Mouse (Mus musculus) embryo, embryonic 11 days (tissue): ENCODE measurements around the gene Hoxd10.

Experiments
- DNase-seq: peaks from one replicate; pipeline ENCODE4 v3.0.0-alpha.2; 2015

The Hoxd10 gene

DNA sequence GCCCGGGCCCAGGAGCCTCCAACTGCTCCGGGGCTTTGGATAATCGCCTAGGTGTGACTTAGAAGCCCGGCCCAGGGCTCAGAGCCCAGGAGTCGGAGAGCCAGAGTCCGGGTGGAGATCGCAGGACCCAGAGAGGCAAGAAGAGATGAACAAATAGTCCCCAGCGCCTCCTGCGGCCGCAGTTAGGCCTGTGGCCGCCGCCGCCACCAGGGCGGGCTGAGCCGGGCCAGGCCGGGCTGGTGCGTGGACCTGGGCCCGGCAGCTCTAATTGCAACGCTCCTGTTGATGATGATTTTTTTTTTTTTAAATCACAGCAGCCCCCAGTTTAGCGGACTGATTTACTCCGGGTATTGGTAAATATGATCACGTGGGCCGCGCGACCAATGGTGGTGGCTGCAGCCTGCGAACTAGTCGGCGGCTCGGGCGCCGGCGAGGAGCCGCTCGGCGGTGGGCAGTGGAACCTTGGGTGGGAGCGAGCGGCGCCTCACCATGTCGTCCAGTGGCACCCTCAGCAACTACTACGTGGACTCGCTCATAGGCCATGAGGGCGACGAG is 5.9 kb downstream of the Hoxd10 start, which contains the start of gene Hoxd9:
TSS of gene Hoxd9 (plus strand) at position 161 of the 555 bp plus-strand sequence.
- peak; percentile 85 for DNase-seq

DNA sequence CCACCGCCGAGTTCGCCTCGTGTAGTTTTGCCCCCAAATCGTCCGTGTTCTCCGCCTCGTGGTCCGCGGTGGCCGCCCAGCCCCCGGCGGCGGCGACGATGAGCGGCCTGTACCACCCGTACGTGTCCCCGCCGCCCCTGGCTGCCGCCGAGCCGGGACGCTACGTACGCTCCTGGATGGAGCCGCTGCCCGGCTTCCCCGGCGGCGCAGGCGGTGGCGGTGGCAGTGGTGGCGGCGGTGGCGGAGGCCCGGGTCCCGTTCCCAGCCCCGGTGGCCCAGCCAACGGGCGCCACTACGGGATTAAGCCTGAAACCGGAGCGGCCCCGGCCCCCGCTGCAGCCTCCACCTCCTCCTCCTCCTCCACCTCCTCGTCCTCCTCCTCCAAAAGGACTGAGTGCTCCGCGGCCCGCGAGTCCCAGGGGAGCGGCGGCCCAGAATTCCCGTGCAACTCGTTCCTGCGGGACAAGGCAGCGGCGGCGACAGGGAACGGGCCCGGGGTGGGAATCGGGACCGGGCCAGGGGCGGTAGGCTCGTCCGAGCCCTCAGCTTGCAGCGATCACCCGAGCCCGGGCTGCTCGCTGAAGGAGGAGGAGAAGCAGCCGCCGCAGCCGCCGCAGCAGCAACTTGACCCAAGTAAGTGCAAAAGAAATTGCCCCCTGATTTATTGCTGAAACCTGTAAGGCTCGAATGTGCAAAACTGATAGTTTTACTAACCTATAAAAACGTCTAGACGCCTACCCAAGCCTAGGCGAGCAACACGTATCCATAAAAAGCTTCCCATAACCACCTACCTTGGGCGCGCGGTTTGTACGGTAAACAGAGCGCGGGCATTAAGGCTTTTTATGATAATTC is 6.7 kb downstream of the Hoxd10 start:
- no peak for DNase-seq

DNA sequence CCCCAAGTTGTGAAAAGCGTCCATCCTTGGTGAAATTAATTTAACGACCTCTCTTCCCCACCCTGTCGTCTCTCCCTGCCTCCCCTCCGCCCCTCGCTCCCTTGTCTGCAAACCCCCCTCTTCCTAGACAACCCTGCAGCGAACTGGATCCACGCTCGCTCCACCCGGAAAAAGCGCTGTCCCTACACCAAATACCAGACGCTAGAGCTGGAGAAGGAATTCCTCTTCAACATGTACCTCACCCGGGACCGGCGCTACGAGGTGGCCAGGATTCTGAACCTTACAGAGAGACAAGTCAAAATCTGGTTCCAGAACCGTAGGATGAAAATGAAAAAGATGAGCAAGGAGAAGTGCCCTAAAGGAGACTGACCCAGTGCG is 7.3 kb downstream of the Hoxd10 start:
- DNase-seq = no peak

DNA sequence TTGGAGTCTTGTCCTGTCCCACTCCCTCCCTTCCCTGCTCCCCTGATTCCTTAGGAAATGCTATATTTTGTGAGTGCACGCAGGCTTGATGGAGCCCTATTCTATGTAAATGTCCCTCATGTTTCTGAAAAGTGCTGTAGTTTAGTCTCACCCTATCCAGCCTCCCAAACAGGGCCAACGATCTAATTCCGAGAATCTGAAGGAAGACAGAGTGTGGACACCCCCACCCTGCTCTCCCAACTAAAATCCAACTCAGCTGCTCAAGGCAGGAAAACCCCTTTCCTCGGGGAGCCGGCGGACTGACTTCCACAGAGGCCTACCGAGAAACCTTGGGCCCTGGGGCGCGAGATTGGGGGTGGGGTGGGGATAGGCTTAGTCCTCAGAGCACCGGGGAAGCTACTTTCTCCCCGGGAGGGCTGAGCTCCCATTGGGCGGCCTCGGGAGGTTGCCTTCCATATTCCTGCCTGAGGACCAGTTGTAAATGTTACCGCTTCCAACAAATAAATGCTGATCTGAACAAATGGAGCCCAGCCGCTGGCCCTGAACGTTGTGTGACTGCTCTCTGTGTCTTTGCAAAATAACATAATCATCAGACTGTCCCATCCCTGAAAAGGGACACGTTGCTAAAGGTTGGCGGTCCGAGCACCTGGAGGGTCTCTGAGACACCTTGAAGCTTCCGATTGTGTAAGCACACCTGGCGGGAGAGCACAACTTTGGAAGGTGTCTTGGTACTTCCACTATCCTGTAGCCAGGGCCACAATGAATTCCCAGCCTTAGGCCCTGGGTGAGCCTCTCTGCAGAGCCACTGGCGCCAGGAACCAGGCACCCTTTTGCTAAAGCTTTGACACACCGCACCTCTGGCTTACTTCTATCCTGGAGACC is 8.2 kb downstream of the Hoxd10 start:
- DNase-seq = no peak

DNA sequence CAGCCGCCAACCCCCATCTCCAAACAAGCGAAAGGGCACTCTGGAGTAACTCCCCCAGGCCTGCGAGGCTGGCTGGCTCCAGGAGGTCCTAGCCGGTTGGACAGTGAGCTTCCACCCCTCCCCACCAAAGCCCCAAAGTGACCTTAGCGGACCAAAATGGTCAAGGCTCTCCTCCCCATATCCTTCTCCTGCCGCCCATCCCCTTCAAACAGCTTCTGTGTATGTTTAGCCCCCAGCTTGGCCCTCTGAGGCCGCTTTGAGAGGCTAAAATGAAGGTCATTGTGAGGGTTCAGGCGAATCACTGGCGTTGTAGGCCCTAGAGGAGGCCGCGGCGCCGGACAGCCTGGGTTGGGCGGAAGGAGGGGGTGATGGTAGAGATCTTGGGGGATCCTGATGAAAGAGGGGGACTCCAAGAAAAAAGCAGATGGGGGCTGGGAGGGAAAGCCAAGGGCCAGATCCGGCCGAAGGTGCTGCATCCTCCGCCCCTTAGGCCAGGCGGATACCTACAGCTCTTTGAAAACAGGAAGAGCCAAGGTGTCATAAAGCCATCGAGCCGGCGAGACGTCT is 8.9 kb downstream of the Hoxd10 start:
- DNase-seq = no peak

DNA sequence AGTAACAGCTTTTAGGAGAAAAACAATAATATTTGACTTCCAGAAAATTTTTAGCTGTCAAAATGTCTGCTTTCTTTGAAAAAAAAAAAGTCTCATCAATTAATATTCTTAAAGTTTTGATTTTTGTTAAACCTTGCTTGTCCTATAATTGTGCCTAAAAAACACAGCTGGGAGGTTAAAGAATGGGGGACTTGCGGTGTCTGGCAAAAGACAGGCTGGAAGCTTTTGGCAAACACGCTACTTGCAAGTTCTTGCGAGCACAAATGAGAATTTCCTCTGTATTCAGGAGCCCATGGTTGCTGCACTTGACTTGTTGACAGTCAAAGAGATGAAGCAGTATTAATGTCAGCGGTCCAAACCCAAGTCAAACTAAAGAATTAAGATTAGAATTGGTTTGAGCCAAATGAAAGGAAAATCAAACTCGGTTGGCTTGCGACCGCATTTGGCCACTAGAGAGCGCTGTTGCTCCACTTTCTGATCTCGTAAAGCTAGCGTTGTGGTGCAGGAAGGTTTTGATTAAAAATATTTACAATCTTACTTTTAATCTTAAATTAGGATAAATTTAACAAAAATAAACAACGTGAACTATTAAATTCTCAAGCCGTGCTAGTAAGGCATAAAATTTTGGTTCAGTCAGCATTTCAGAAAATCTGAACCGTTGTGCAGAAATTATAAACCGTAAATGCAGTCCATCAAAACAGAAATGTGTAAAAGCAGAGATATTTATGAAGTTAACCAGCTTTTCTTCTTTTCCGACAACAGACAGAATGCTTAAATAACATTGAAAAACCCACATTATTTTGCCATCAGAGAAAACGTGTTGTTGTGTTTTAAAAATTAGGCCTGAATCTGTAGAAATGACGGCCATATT is 10.5 kb downstream of the Hoxd10 start:
- DNase-seq = peak; percentile 88

DNA sequence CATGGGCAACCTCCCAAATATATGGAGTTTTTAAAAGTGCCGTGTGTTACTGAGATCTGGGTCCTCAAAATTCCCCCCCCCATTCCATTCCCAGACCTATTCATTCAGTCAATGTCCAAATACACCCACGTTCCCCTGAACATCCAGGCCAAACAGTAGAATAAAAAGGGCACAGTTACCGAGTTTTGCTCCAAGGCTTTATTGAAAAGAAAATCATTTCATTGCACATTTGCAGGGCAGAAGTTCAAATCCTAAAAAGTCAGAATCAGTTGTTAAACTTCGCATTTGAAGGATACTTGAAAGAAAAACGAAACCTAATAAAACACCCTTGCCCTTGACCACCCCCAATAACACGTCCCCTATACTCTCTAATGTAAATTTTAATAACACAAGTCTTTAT is 11.1 kb downstream of the Hoxd10 start:
- DNase-seq = no peak

DNA sequence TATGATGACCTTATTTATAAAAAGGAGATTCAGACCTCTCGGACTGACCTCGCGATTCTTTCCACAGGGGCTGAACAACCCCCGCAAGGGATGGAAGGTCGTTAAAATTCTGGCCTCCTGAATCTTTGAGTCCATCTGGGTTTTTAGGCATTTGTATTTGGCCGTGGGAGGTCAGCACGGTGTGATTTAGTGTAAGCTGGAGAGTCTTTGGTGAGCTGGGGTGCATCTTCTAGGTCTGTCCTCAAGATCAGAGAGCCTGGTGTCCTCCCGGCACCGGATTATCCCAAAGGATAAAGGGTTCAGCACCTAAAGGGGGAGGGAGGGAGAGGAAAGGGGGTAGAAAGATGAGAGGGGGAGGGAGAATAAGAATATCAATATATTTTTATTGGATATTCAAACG is 11.6 kb downstream of the Hoxd10 start:
- DNase-seq = no peak

DNA sequence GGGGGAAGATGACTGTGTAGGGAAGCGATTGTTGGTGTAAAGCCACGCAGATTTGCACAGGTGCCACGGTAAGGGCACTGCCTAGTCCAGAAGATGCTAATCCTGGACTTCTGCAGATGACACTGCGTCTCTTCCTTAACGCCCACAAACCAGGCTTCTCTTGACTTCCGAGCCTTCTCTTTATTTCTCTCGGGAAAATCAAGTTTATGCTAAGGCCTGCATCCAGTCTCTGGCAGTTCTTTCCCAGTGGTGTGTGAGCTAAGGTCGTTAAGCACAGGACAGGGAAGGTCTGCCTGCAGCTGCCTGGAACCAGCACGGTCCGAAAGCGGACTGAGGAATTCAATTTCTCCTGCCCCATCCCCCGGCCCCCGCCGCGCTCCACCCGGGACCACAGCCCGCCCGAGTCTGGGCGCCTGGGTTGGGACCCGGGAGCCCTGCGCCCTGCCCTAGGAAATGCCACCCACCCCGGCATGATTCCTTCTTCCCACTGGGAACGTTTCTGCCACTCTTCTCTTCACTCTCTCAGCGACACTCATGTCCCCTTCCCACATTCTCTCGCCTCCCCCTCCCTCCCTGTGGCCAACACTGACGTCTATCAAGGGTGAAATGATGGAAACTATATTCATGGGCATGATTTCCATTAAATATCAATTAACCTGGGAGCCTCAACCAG is 12.1 kb downstream of the Hoxd10 start:
- peak; percentile 64 for DNase-seq

DNA sequence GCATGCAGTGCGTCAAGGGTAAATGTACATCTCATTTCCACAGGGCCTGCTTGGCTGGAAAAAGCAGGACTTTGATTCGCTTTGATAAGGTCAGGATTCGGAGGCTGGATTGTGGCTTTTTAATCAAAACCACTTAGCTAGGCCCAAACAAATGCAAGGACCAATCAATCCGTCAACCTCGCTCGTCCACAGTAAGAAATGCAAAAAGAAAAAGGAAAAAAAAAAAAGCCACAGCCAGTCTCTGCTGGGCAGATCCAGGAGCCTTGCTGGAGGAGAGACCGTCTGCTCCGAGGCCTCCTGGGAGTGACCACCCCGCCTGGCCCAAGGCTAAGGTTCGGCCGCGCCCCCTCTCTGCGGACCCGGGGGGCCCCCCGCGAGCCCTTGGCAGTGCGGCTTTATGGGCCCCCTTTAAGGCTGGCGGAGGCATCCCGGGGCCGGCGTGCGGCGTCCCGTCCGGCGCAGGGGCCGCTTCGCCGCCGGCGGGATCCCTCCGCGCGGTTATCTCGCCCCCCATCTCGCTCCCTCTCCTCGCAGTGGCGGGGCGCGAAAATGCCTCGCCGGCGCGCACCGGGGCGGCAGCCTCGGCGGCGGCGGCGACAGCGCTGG is 12.8 kb downstream of the Hoxd10 start, which contains the start of gene Hoxd8:
TSS of gene Hoxd8 (plus strand) at position 223 of the 606 bp plus-strand sequence.
- DNase-seq = peak; percentile 91

DNA sequence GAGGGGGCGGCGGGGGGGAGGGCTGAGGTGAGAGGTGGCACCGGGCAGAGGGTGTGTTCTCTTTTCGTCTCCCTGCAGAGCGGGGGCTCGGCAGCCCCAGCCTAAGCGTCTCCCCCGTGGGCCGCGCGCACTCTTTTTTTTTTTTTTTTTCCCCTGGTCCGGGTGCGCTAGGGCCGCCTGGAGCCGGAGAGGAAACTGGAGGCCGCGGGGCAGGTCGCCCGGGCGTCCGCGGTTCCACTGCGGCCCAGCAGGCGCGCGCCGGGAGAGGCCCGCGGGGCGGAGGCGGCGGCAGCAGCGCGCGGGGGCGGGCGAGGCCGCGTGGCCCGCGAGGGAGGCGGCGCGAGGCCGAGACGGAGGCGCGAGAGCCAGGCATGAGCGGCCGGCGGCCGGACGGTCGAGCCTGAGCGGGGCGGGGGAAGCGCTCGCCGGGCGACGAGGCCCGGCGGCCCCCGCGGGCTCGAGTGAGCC is 13.3 kb downstream of the Hoxd10 start:
- DNase-seq = peak; percentile 65

DNA sequence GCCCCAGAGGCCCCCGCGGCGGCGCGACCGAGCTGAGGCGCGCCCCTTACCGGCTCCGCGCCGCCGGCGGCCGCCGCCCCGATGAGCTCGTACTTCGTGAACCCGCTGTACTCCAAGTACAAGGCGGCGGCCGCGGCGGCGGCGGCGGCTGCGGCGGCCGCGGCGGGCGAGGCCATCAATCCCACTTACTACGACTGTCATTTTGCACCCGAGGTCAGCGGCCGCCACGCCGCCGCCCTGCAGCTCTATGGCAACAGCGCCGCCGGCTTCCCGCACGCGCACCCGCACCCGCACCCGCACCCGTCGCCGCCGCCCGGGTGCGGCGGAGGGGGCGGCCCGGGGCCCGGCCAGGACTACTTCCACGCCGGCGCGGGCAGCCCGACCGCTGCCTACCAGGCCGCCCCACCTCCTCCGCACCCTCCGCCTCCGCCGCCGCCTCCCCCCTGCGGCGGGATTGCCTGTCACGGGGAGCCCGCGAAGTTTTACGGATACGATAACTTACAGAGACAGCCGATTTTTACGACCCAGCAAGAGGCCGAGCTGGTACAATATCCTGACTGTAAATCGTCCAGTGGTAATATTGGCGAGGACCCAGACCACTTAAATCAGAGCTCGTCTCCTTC is 13.9 kb downstream of the Hoxd10 start:
- peak; percentile 77 for DNase-seq

DNA sequence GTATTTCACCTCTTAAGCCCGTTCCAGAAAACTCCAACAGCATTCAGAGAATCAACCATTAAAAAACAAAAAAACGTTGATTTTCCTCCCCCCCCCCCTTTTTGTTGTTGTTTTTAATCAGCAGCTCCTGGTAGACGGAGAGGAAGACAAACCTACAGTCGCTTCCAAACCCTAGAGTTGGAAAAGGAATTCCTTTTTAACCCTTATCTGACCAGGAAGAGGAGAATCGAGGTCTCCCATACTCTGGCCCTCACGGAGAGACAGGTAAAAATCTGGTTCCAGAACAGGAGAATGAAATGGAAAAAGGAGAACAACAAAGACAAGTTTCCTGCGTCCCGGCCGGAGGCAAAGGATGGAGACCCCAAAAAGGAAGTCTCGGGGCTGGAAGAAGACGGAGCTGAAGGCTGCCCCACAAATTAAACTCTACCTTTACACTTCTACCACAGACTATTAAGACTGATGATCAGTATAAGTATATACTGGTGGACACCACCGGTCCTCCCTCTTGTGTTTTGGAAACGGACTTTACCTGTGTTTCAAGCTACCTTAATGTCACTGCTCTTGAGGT is 14.8 kb downstream of the Hoxd10 start:
- DNase-seq = no peak

DNA sequence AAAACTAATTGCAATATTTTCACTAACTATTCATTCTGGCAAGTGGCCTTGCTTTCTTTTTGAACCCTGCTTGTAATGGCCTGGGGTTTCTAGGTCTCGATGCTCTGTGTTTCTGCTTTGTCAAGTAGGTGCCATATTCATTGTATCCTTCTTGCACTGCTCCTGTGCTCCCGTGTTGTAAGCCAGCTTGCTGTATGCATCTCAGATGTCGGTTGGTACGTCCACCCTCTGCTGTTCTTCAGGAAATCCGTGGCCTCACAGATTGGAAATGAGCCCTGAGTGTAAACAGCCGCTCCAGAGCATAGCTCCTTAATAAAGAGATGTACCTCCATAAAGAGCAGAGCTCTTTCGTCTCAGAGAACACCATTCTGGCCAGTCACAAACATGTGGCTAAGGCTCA is 15.9 kb downstream of the Hoxd10 start:
- no peak for DNase-seq

DNA sequence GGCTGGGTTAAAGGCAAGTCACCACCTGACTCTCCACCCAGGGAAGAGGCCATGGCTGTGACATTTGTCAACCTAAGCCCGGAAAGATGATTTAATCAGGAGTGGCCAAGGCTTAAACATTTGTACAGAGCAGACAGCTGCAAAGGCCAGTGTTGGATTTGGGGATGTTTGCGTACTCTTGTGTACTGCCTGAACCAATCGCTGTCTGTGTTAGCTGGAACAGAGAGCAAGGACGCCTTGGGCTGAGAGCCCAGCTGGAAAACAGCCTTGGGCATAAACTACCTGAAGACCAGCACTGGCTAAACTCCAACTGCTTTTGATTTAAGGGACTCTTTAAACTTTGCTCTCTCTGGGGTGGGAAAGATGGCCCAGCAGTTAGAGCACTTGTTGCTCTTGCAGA is 17.0 kb downstream of the Hoxd10 start:
- DNase-seq = no peak

DNA sequence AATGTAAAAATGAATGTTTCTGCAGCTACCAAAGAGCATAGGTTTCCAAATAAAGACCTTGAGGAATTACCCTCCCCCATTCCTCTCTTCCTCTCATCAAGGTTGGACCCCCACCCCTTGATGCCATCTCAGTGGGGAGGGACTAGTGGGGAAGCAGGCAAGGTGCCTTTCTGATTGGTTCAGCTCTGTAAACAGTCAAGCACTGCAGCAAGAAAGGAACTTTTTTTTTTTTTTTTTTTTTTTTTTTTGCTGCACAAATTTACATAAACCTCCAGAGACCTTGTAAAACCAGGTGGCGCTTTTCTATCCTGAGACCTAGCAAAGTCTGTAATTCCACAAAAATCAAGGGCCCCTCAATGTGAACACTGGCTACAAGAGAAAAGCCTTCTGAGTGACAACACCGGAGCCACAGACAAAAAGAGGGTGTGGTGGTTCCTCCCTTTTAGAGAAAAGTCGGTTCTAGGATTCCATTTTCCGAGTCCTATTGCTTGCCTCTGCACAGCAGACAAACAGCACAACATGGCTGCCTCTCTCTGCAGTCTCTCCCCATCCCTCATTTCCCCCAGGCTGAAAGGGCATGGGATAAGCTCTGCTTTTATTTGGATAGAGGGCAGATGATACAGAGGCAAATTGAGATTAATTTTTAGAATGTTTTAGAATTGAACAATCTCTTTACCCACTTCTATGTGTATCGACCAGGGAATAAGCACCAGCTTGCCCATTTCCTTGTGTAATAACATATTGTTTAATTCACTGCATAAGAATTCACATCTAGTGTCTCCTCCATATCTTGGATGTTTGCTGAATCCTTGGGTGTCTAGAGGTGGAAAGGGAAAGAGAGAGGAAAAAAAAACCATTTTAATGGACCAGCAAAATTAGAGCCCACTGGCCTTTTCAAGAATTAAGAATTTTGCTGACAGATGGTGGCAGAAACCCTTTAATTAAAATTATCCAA is 18.0 kb downstream of the Hoxd10 start:
- DNase-seq = no peak

DNA sequence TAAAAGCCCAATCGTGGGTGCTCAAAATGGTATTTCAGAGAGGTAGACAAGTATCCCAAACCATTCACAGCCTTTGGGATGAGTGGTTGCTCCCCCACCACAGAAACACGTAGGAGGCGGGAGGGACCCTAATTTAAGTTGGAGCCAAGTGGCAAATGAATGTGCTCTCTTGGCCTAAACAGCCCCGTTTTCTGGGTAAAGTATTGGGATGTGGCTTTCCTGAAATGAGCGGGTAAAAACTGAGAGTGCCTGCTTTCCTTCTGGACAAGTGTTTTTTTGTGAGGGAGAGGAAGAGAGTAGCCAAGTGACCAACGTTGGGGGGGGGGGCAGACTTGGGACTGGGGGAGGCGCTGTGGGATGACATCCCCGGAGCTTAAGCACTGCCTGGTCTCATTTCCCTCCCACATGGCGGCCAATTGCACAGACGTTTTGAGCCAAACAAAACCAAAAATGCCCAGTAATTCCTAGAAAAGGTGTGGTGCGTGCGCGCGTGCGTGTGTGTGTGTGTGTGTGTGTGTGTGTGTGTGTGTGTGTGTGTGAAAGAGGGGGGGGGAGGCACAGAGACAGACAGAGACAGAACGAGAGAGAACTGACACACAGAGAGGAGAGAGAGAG is 19.3 kb downstream of the Hoxd10 start:
- no peak for DNase-seq
